Mouse (Mus musculus): ENCODE data around the gene Fbxw8.

GRCm38 (mm10) chr5:118019905-118020304, 135.4 kb downstream of the Fbxw8 start:
- TF ChIP-seq POLR2A (IDR thresholded peaks at IDR 0.05; ENCODE audit: low read depth, low read length): no peak
- no peak for TF ChIP-seq CTCF (IDR thresholded peaks at IDR 0.05; ENCODE audit: extremely low read depth, insufficient read length, insufficient replicate concordance, low read depth, low read length)
